Mouse (Mus musculus) myocyte (in vitro differentiated cells): Measurements from ENCODE around the gene Efna3.

Source experiments
- CEBPB ChIP-seq: IDR thresholded peaks from 2 replicates; pipeline ENCODE4 v1.6.1; 2011; ENCODE audit warnings: mild to moderate bottlenecking, moderate library complexity; ENCODE audit not compliant: poor library complexity, insufficient read depth, severe bottlenecking
- E2F4 ChIP-seq: IDR thresholded peaks from one replicate; pipeline ENCODE4 v1.6.1; 2011; ENCODE audit warnings: mild to moderate bottlenecking, control low read depth, moderate library complexity; ENCODE audit not compliant: insufficient read depth
- MAX ChIP-seq: IDR thresholded peaks from one replicate; pipeline ENCODE4 v1.6.1; 2011; ENCODE audit warnings: low read depth, mild to moderate bottlenecking, control low read depth
- MYOD1 ChIP-seq, 3 experiments: IDR thresholded peaks; one replicate each; pipeline ENCODE4 v1.6.1; 2011; ENCODE audit warnings: control low read depth in 2 of 3, low read depth in 2 of 3, mild to moderate bottlenecking in 2 of 3, moderate library complexity in 1 of 3; ENCODE audit not compliant: insufficient read length in 2 of 3, control insufficient read depth in 1 of 3
- MYOG ChIP-seq, 3 experiments: IDR thresholded peaks; one replicate each; pipeline ENCODE4 v1.6.1; 2011; ENCODE audit warnings: control low read depth in 2 of 3, low read depth in 2 of 3, mild to moderate bottlenecking in 2 of 3; ENCODE audit not compliant: insufficient read length in 2 of 3, control insufficient read depth in 1 of 3, insufficient read depth in 1 of 3
- POLR2A ChIP-seq: IDR thresholded peaks from one replicate; pipeline ENCODE4 v1.6.1; 2011; ENCODE audit warnings: low read depth, mild to moderate bottlenecking, control low read depth, moderate library complexity; ENCODE audit not compliant: insufficient read length
- POLR2AphosphoS2 ChIP-seq: IDR thresholded peaks from one replicate; pipeline ENCODE4 v1.6.1; 2011; ENCODE audit warnings: low read depth, control low read depth; ENCODE audit not compliant: insufficient read length
- SRF ChIP-seq: IDR thresholded peaks from one replicate; pipeline ENCODE4 v1.6.1; 2011; ENCODE audit warnings: low read depth; ENCODE audit not compliant: control insufficient read depth, insufficient read length
- TCF12 ChIP-seq: IDR thresholded peaks from one replicate; pipeline ENCODE4 v1.6.1; 2011; ENCODE audit warnings: mild to moderate bottlenecking, control low read depth; ENCODE audit not compliant: poor library complexity, insufficient read depth, severe bottlenecking
- USF1 ChIP-seq: IDR thresholded peaks from one replicate; pipeline ENCODE4 v1.6.1; 2011; ENCODE audit warnings: low read depth, mild to moderate bottlenecking, control low read depth, moderate library complexity

DNA sequence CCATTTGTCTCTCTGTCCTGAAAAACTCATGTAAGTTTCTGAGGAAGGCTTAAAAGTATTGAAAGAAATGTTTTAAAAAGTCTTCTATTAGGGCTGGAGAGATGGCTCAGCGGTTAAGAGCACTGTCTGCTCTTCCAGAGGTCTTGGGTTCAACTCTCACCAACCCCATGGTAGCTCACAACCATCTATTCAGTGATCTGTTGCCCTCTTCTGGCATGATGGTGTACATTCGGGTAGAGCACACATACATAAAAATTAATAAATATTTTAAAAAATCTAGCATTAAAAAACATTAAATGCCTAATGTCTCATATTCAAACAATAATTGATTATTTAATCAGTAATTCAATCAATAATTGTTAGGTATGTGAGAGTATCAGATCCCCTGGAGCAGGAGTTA, 22.3 kb downstream of the Efna3 start:
- TF ChIP-seq POLR2AphosphoS2 = no peak
- no peak for TF ChIP-seq E2F4
- no peak for TF ChIP-seq POLR2A
- no peak for TF ChIP-seq USF1
- no peak for TF ChIP-seq MYOD1 (IDR thresholded peaks at IDR 0.05; ENCODE audit: control insufficient read depth in 1 of 3, insufficient read length in 2 of 3, low read depth in 2 of 3)
- no peak for TF ChIP-seq CEBPB
- TF ChIP-seq MAX = no peak
- TF ChIP-seq SRF = no peak
- no peak for TF ChIP-seq TCF12
- no peak for TF ChIP-seq MYOG (IDR thresholded peaks at IDR 0.05; ENCODE audit: control insufficient read depth in 1 of 3, insufficient read depth in 1 of 3, insufficient read length in 2 of 3, low read depth in 2 of 3)
